Mouse (Mus musculus): ENCODE data around the gene Golga7b.

- no peak for TF ChIP-seq CTCF (IDR thresholded peaks at IDR 0.05; ENCODE audit: borderline replicate concordance, extremely low read depth, insufficient read depth, insufficient read length)
- no peak for TF ChIP-seq POLR2A (IDR thresholded peaks at IDR 0.05; ENCODE audit: borderline replicate concordance, extremely low read depth, insufficient read depth, insufficient read length, poor library complexity, severe bottlenecking)
These were observed 69.6 kb downstream of the Golga7b start for GRCm38 (mm10) chr19:42316998-42317397.

Data from brain, embryonic 14.5 days (tissue).